Mouse (Mus musculus): ENCODE results near the gene Mrpl48. TPM values are rescaled to one million over a fixed set of nuclear protein-coding genes. Genes with fewer than 3 reads are reported as not detected.

Gene Mrpl48
- total RNA-seq, 1 experiment from 2014 or later, result 84.2 TPM

DNA sequence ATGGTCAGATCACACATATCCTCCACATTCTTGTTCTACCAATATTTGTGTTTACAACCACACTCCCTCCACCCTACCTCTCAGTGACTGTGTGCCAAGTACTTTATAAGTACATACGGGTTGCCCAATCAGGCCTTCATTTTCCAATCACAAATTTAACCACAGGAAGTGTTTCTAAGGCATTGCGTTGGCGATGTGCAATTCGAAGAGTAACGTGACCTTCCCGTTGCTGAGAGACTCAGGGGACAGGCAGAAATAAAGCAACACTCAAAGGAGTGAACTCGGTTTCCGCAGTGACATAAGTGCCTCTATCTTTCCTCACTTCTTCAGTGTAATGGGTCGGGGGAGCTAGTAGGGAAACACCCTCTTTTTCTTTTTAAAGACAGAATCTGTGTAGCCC, 68.6 kb downstream of the Mrpl48 start:
- no peak for ATAC-seq (replicated peaks; ENCODE audit: low read depth, poor library complexity, severe bottlenecking)

DNA sequence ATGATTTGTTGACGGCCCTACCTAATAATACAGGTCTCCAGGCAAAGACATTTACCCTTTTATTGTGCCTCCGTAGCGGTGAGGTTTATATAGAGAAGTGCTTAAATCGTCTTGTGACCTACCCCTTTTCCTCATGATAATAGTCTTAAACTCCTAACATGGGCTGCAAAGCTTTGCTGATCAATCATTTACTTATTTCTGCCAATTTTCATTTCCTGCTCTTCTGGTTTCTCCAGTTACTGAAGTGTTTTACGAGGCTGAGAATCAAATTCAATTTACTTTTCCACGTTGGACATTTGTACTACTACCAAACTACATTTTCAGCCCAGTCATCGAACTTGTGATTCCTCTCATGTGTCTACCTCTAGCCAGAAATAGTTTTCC, 70.6 kb downstream of the Mrpl48 start:
- ATAC-seq (replicated peaks; ENCODE audit: low read depth, poor library complexity, severe bottlenecking), result no peak

DNA sequence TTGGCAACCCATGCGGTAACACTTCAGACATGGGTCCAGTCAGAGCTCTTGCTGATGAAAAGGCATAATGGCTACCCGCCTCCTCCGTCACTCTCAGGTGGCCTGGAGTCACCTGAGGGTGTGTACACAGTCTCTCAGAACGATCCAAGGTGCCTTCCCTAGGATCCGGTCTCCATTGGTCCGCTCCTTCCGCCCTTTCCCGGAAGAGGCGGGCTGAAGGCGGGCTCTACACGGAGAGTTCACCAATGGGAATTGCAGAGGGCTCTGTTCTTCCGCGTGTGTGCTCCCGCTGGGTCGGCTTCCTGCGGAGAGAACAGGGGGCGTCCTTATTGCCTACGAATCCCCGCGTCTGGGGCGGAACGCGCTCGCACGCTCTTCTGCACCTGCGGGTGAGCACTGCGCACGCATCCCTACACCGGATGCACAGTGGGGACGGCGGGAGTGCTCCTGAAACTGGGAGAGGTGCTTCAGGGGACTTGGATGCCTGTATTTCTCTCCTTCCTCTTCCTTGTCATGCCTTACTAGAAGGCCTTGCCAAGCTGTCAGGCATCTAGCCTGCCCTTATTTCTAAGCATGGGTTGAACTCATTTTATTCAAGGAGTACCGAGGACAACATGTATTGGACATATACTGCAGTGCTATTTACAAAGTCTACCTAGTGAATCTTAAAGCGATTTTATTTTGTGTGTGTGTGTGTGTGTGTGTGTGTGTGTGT, 71.1 kb downstream of the Mrpl48 start, which contains the start of gene Coa4:
Coa4 (plus strand) TSS at position 268 of the 715 bp plus-strand sequence.
- ATAC-seq (replicated peaks; ENCODE audit: low read depth, poor library complexity, severe bottlenecking), result peak; percentile 99

DNA sequence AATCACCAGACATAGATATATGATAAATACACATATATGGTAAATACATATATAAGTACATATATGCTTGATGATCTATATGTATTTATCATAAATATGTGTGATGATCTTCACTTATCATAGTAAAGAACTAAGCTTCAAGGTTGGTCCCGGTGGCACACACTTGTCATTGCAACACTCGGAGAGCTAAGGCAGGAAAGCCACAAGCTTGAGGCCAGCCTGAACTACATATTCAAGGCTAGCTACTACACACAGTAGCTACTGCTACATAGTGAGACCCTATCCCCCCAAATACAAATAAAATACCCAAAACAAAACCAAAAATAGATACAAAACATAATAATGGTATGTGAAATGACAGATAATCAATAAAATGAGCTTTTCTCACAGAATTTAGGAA, 72.3 kb downstream of the Mrpl48 start:
- no peak for ATAC-seq (replicated peaks; ENCODE audit: low read depth, poor library complexity, severe bottlenecking)

DNA sequence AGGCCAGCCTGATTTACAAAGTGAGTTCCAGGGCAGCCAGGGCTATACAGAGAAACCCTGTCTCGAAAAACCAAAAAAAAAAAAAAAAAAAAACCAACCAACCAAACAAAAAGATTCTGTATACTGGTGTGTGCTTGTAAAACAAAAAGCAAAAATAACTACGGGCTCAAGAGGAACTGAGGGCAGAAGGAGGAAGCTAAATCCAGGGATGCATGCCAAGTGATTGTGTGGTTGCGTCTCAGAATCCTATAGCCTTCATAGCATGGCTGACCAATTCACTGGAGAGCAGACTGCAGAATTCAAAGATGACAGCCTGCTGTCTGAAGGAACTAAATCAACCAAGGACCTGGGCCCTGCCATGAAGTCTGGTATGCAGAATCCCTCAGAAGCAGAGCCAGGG, 73.9 kb downstream of the Mrpl48 start:
- ATAC-seq (replicated peaks; ENCODE audit: low read depth, poor library complexity, severe bottlenecking), result no peak

DNA sequence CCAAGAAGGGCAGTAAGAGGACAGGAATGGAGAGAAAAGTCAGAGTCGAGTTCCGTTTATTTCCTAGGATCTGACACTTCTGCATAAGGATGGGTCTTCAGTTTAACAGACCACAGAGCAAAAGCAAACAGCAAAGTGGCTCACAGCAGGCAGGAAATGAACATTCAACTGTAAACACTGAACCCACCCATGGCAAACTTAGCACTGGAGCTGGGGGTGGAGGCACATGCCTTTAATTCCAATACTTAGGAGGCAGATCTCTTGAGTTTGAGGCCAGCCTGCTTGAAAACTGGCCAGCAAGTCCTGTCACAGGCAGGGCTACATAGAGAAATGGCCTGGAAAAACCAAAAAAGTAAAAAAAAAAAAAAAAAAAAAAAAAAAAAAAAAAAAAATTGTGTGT, 74.6 kb downstream of the Mrpl48 start:
- no peak for ATAC-seq (replicated peaks; ENCODE audit: low read depth, poor library complexity, severe bottlenecking)

DNA sequence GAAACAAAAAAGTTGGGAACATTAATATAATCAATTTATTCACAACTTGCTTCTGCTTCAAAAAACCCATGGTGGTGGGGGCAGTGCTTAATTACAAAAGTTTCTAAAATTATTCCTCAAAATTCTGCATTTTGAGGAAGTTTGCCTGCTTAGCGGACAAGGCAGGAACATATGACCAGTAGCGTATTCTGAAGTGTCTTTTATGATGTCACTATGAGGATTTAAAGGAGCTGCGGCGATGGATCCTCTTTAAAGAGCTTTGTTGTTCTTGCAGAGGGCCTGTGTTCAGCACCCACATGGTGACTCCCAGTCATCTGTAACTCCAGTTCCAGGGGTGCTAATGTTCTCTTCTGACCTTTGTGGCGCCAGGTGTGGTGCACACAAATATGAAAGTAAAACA, 77.3 kb downstream of the Mrpl48 start:
- no peak for ATAC-seq (replicated peaks; ENCODE audit: low read depth, poor library complexity, severe bottlenecking)

DNA sequence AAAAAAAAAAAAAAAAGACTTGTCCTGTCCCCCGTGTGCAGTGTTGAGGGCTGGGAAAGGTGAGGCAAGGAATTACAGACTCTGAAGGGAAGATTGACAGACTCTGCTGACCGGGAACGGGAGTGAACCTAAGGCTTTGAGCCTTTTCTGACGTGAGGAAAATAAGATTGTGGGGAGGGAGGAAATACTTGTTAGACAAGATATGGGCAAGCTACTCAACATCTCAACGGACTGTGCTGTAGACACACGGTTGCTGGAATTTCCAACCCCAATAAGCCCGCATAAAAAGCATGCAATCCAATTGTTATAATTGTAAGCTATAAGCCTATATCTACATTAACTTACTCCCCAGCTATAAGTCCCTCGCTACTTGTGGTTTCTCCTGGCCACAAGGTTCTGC, 83.4 kb downstream of the Mrpl48 start:
- ATAC-seq (replicated peaks; ENCODE audit: low read depth, poor library complexity, severe bottlenecking), result no peak

DNA sequence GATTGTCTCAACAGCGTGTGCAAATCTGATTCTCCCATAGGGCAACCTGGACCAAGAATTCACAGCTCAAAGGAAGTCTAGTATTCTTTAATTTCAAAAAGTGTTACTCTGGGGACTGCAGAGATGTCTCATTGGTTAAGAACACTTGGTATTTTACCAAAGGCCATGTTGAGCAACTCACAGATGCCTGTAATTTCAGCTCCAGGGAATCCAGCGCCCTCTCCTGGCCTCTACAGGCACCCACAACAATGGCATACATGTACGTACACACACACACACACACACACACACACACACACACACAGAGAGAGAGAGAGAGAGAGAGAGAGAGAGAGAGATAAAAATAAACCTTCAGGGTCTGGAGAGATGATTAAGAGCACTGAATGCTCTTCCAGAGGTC, 85.9 kb downstream of the Mrpl48 start:
- ATAC-seq (replicated peaks; ENCODE audit: low read depth, poor library complexity, severe bottlenecking), result no peak

DNA sequence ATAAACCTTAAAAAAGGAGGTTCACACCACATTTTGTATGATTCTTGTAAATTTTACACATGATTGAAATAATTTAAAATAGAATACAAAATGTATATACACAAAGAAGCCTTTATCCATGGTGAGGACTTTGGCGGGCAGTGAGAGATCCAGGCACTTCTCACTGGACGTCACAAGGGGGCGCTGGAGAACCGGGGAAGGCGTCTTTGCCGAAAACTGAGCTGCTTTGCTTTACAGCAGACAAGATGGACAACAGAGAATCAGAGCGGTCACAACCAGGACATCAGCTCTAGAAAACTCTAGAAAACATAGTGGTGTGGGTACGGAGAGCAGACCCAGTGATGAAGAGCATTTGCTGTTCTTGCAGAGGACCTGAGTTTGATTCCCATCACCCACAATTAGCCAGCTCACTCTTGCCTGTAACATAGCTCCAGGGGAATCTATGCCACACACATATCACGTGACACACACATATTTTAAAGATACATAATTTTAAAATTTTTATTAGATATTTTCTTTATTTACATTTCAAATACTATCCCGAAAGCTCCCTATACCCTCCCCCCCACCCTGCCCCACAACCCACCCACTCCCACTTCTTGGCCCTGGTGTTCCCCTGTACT, 87.3 kb downstream of the Mrpl48 start:
- peak; percentile 94 for ATAC-seq (replicated peaks; ENCODE audit: low read depth, poor library complexity, severe bottlenecking)

DNA sequence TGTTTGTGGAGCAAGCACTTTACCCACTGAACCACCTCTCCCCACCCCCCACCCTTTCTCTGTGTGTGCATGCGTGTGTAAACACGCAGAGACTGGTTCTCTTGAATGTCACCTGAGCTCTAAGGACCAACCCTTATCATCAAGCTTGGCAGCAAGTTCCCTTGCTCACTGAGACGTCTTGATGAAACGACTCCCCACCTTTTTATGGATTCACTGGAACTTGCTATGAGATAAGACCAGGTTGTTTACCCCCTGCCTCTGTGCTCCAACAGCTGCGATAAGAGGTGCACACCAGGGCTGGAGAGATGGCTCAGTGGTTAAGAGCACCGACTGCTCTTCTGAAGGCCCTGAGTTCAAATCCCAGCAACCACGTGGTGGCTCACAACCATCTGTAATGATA, 87.9 kb downstream of the Mrpl48 start:
- ATAC-seq (replicated peaks; ENCODE audit: low read depth, poor library complexity, severe bottlenecking), result no peak

DNA sequence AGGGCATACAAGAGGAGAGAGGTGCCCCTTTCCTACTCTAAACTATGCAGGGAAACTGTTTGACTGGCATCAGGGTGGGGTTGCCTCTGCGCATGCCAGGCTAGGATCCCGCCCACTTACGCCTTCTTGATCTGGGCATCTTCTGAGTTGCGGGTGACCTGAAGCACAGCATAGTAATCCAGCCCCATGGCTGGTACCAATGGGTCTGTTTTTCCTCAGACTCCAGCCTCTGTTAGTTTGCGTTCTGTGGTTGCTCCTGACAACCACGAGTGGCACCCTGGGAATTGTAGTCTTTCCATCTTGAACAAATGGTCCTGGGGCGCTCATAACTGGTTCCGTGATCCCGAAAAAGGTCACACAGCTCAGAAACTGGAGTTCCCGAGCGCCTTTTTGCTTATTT, 93.5 kb downstream of the Mrpl48 start, which contains the start of gene Dnajb13:
Dnajb13 (minus strand) TSS at position 388 of the 400 bp plus-strand sequence.
- ATAC-seq (replicated peaks; ENCODE audit: low read depth, poor library complexity, severe bottlenecking), result no peak; the same call in 1 of the 2 replicates

DNA sequence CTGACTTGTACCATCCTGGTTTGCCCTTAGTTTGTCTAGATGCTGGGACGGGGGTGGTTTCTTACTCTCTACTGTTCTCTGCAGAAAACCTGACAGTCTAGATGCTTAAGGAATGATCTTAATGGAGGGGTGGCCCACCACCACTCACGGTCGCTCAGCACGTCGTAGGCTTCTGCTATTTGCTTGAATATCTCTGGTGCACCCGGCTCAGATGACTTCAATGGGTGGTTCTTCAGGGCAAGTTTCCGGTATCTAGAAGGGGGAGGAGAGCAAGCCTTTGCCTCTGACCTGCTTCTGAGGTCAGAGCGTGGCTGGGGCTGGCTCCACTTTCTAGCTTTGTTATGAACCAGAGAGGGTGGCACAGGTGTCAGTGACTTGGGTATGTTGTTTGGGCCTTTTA, 96.5 kb downstream of the Mrpl48 start:
- no peak for ATAC-seq (replicated peaks; ENCODE audit: low read depth, poor library complexity, severe bottlenecking)

DNA sequence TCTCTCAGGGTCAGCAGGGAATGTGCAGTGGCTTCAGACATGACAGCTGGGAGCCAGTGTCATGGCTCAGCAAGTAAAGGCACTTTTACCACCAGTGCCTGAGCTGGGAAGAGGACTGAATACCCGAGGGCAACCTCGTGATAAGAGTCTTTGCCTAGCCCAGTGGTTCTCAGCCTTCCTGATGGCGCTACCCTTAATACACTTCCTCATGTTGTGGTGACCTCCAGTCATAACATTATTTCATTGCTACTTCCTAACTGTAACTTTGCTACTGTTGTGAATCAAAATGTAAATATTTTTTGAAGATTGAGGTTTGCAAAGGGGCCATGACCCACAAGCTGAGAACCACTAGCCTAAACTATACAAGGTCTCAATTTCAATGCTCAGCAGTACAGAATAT, 99.4 kb downstream of the Mrpl48 start:
- peak; percentile 39; the same call in 1 of the 2 replicates for ATAC-seq (replicated peaks; ENCODE audit: low read depth, poor library complexity, severe bottlenecking)

DNA sequence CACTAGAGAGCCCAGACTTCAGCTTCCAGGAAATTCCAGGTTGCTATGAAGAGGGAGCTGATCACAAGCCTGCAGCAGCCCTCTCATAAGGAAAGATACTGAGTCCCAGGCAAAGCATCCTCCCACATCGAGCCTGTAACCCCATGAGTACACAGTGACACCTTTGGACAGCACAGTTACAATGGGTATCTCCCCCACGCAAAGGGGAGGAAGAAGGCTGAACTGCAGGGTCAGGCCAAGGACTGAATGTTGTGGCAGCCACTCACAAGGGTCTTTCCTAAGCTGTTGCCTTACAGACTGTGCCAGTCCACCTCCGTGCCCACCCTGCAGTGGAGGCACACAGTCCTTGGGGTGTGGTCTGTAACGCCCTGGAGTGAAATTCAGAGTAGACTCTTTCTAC, 101.6 kb downstream of the Mrpl48 start:
- no peak for ATAC-seq (replicated peaks; ENCODE audit: low read depth, poor library complexity, severe bottlenecking)

DNA sequence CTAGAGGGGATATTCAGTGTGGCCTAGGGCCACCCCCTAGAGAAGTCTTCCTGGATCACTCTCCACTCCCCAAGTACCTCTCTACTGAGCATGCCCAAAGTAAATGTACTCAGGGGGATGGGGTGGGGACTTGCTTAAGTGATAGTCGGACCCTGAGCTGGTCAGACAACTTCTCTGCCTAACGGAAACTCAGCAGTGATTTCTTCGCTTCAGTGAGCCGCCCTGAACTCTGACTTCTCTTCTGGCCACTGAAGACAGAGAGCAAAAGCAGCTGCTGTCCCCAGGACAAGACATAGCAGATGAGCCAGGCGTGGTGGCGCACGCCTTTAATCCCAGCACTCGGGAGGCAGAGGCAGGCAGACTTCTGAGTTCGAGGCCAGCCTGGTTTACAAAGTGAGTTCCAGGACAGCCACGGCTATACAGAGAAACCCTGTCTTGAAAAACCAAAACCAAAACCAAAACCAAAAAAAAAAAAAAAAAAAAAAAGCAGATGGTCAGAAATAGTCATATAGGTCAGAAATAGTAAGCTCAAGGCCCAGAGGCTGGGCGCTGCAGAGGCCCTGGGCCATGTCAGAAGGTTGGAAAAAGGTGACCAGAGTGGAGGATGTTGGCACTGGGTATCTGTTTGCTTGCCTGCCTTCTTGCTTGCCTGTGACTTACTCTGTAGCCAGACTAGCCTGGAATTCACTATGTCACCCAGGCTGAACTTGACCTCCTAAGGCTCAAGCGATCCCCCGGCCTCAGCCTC, 103.2 kb downstream of the Mrpl48 start:
- ATAC-seq (replicated peaks; ENCODE audit: low read depth, poor library complexity, severe bottlenecking), result no peak

DNA sequence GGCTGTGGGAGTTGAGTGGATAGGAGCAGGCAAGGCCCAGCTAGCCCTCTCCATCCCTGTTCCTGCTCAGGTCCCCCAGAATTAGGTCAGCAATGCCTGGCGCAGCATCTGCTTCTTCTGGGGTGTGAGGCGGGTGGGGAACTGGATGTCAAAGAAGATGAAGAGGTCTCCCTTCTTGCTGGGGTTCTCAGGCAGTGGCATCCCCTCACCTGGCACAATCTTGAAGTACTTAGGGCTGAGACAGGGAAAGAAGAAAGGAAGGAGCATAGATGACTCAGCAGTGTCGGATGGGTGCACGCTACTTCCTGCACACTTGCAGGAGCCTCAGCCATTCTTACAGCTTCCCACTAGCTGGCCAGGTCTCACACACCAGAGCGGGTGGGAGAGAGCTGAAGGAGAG, 105.0 kb downstream of the Mrpl48 start:
- peak; percentile 53 for ATAC-seq (replicated peaks; ENCODE audit: low read depth, poor library complexity, severe bottlenecking)

DNA sequence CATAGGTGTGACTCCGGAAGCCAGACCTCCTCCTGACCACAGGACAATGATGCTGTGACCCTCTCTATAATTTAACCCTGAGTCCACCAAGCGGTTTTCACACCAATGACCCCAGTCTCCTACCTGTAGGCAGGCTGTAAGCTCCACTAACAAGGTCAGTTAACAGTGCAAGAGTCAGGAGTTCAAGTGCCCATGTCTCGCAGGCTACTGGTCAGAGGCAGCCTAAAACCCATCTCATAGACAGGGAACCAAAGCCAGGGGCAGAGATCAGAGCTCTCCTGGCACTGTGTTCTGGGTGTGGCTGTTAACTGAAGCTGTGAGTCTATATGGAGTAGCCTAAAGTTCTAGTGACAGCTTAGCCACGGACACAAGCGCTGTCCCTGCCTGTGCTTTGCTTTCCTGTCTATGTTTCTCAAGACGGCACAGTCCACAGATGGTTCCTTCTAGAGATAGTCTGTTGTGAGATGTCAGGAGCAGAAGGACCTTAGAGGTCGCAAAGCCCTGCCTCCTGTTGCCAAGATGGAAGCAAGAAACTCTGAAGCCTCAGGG, 105.7 kb downstream of the Mrpl48 start:
- peak; percentile 12; the same call in 1 of the 2 replicates for ATAC-seq (replicated peaks; ENCODE audit: low read depth, poor library complexity, severe bottlenecking)

DNA sequence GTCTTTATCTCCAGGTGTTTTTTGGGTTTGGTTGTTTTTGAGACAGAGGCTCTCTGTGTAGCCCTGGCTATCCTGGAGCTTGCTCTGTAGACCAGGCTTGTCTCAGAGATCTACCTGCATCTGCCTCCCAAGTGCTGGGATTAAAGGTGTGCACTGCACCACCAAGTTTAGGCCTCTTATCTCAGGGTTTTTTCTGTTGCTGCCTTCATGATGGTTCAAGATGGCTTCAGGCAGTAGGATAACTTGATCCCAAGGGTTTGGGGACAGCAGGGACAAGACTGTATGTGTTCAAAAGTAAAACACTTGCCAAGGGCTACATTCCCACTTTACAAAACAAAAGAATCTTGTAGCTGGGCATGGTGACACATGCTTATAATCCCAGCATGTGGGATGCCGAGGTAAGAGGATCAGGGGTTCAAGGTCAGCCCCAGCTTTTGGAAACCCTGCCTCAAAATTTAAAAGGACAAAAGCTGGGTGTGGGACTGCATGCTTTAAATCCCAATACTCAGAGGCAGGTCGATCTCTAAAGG, 106.2 kb downstream of the Mrpl48 start:
- no peak for ATAC-seq (replicated peaks; ENCODE audit: low read depth, poor library complexity, severe bottlenecking)

DNA sequence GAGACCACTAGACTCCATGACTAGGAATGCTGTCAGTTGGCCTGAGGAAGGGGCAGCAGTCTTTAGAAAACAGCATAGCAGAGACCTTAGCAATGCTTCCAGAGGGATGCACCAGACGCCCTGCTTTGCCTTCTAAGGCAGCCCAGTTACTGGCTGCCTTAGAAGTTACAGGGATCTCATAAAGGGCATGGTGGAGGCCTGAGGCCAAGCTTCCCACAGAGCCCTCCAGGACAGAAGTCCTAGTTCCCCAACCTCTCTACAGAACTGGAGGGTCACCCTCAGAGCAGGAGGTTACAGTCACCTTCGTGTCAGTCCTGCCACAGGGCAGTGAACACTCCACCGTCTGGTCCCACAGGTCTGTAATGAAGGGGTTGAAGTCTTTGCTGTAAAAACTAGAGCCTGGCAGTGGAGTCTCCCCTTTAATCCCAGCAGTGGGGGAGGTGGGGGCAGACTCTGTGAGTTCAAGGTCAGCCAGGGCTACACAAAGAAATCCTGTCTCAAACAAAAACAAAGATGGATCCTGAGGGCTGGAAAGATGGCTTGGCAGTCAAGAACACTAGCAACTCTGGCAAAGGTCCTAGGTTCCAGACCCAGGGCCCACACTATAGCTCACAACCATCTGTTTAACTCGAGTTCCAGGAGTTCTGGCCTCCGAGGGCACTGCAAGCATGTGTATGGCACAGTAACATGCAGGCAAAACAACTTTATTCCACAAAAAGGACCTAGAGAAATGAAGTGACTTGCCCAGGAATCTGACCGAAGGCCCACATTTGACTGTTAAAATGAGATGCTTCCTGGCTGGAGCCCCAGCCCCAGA, 106.9 kb downstream of the Mrpl48 start:
- ATAC-seq (replicated peaks; ENCODE audit: low read depth, poor library complexity, severe bottlenecking), result no peak

All from common myeloid progenitor, adult 5-6 weeks (primary cell).